Mouse (Mus musculus): ENCODE measurements around the gene Speer4b.
A peak's percentile ranks its signal among the peaks of the same experiment; 100 is the strongest.
"Not testable (repeated sequence)": the region's sequence is repeated elsewhere in the genome, so short reads cannot be mapped to it uniquely, and the experiment has no call there.

The Speer4b gene

GRCm38 (mm10) chr5:27501338-27501737 lies at the start of gene Speer4b:
Gene Speer4b, minus strand, starts transcription at chr5:27501438.
- not testable (repeated sequence) for DNase-seq (ENCODE audit: low spot score)

- DNase-seq (ENCODE audit: low spot score), result no peak
Measured at GRCm38 (mm10) chr5:27549291-27549690, 48.1 kb upstream of the Speer4b start.

GRCm38 (mm10) chr5:27544816-27545270 lies 43.6 kb upstream of the Speer4b start:
- peak; percentile 63 for DNase-seq (ENCODE audit: low spot score)

GRCm38 (mm10) chr5:27526906-27527305 lies 25.7 kb upstream of the Speer4b start:
- no peak for DNase-seq (ENCODE audit: low spot score)

- DNase-seq (ENCODE audit: low spot score), result no peak
Measured at GRCm38 (mm10) chr5:27518716-27519115, 17.5 kb upstream of the Speer4b start.

- DNase-seq (ENCODE audit: low spot score), result no peak
Measured at GRCm38 (mm10) chr5:27490942-27491341, 10.3 kb downstream of the Speer4b start.

GRCm38 (mm10) chr5:27486138-27486537 lies 15.1 kb downstream of the Speer4b start:
- DNase-seq (ENCODE audit: low spot score), result no peak

- no peak for DNase-seq (ENCODE audit: low spot score)
Measured at GRCm38 (mm10) chr5:27481706-27482105, 19.5 kb downstream of the Speer4b start.

GRCm38 (mm10) chr5:27474964-27475465 lies 26.2 kb downstream of the Speer4b start:
- no peak for DNase-seq (ENCODE audit: low spot score)

- DNase-seq (ENCODE audit: low spot score), result no peak
Measured at GRCm38 (mm10) chr5:27457686-27458085, 43.6 kb downstream of the Speer4b start.

- no peak for DNase-seq (ENCODE audit: low spot score)
Measured at GRCm38 (mm10) chr5:27456981-27457380, 44.3 kb downstream of the Speer4b start.

GRCm38 (mm10) chr5:27454386-27454785 lies 46.9 kb downstream of the Speer4b start:
- no peak for DNase-seq (ENCODE audit: low spot score)

- no peak for DNase-seq (ENCODE audit: low spot score)
Measured at GRCm38 (mm10) chr5:27453201-27453845, 47.9 kb downstream of the Speer4b start.
